Comparison of ENCODE assay signal across 21 mouse cellular contexts in genomic region chr8:77423850-77424249, GRCm38 (mm10).
DNase-seq lines count a peak whose midpoint lies in the region; ATAC-seq and TF ChIP-seq lines count a peak whose summit lies in the region.
"Had no signal": no experiment of that assay in that cellular context is flagged by ENCODE, and none has a peak within 500 bp of the region (broad histone marks: within the 10 kb centered on the region; RNA-seq: fewer than 3 reads in every experiment).

No protein-coding gene starts in this region.

- DNase-seq in midbrain, embryonic 14.5 days, result no peak
- peak; percentile 46 for DNase-seq in induced T-regulatory cell, adult 2 months (ENCODE audit: low read depth)
- peak; percentile 16 for DNase-seq in thymus, postnatal 25 days
- DNase-seq in lung, postnatal 0 days (ENCODE audit: low spot score), result no peak
- no peak for DNase-seq in retina, postnatal 1 day
- DNase-seq: cerebellum, adult 11-12 months; cerebellum, postnatal 25 days; kidney, adult 2 months; kidney, postnatal 25 days; layer of hippocampus, adult 9-11 months; lung, postnatal 10 days had no signal

- peaks cover 8% of the 10 kb centered on the region; the same call in 1 of the 2 replicates for H3K36me3 ChIP-seq in intestine, postnatal 0 days (ENCODE audit: control insufficient read depth, insufficient read depth)
- peaks cover 3% of the 10 kb centered on the region; the same call in 1 of the 2 replicates for H3K36me3 ChIP-seq in intestine, embryonic 16.5 days (ENCODE audit: control insufficient read depth, insufficient read depth, low read length)
- H3K36me3 ChIP-seq in midbrain, embryonic 14.5 days (ENCODE audit: control insufficient read depth, insufficient read depth, low read length), result no peaks in the 10 kb centered on the region
- H3K36me3 ChIP-seq in midbrain, embryonic 13.5 days, result no peaks in the 10 kb centered on the region
- no peaks in the 10 kb centered on the region for H3K36me3 ChIP-seq in lung, postnatal 0 days (ENCODE audit: insufficient read depth, low read length)
- H3K36me3 ChIP-seq: forebrain, embryonic 12.5 days; liver, embryonic 15.5 days had no signal

- no peak overlapping the region for H3K4me2 ChIP-seq in intestine, postnatal 0 days (replicated peaks; ENCODE audit: low read depth)
- no peak overlapping the region for H3K4me2 ChIP-seq in intestine, embryonic 16.5 days (ENCODE audit: low read depth, low read length)
- H3K4me2 ChIP-seq in midbrain, embryonic 14.5 days (ENCODE audit: low read length), result no peak overlapping the region
- H3K4me2 ChIP-seq in midbrain, embryonic 13.5 days (replicated peaks), result no peak overlapping the region
- no peak overlapping the region for H3K4me2 ChIP-seq in lung, postnatal 0 days (replicated peaks; ENCODE audit: low read depth, low read length)
- H3K4me2 ChIP-seq: forebrain, embryonic 12.5 days; heart, embryonic 11.5 days; hindbrain, embryonic 14.5 days; limb, embryonic 12.5 days had no signal

- H3K9me3 ChIP-seq in intestine, postnatal 0 days (ENCODE audit: control insufficient read depth), result no peaks in the 10 kb centered on the region
- H3K9me3 ChIP-seq in intestine, embryonic 16.5 days (ENCODE audit: control insufficient read depth, low read length), result no peaks in the 10 kb centered on the region
- no peaks in the 10 kb centered on the region for H3K9me3 ChIP-seq in midbrain, embryonic 14.5 days (ENCODE audit: control insufficient read depth, low read length)
- no peaks in the 10 kb centered on the region for H3K9me3 ChIP-seq in midbrain, embryonic 13.5 days
- no peaks in the 10 kb centered on the region for H3K9me3 ChIP-seq in lung, postnatal 0 days (ENCODE audit: low read length)
- H3K9me3 ChIP-seq: forebrain, embryonic 12.5 days; G1E; limb, embryonic 12.5 days; liver, embryonic 15.5 days had no signal

- no peak overlapping the region for H3K4me3 ChIP-seq in intestine, postnatal 0 days (ENCODE audit: low read depth, low read length)
- no peak overlapping the region for H3K4me3 ChIP-seq in intestine, embryonic 16.5 days (ENCODE audit: low read length)
- H3K4me3 ChIP-seq in midbrain, embryonic 14.5 days (replicated peaks; ENCODE audit: low read depth, low read length), result no peak overlapping the region
- H3K4me3 ChIP-seq in midbrain, embryonic 13.5 days (replicated peaks), result no peak overlapping the region
- no peak overlapping the region for H3K4me3 ChIP-seq in lung, postnatal 0 days (ENCODE audit: low read depth, low read length)
- H3K4me3 ChIP-seq: forebrain, embryonic 12.5 days; limb, embryonic 12.5 days; myocyte had no signal

- 0 out of 2 replicates have a peak, but pooled peaks have one; percentile 27 for ATAC-seq in intestine, postnatal 0 days
- no peak for ATAC-seq in intestine, embryonic 16.5 days
- peak; percentile 22; the same call in 1 of the 2 replicates for ATAC-seq in midbrain, embryonic 14.5 days (ENCODE audit: low FRiP score, low TSS enrichment)
- ATAC-seq in midbrain, embryonic 13.5 days, result no peak
- no peak for ATAC-seq in lung, postnatal 0 days

- no peak for TF ChIP-seq EP300 in lung, postnatal 0 days (IDR thresholded peaks at IDR 0.05)

- H3K27me3 ChIP-seq in intestine, postnatal 0 days (replicated peaks; ENCODE audit: control insufficient read depth, insufficient read depth, low read length), result no peaks in the 10 kb centered on the region
- no peaks in the 10 kb centered on the region for H3K27me3 ChIP-seq in intestine, embryonic 16.5 days (replicated peaks; ENCODE audit: control insufficient read depth, insufficient read depth, low read length)
- no peaks in the 10 kb centered on the region for H3K27me3 ChIP-seq in midbrain, embryonic 14.5 days (ENCODE audit: control insufficient read depth, insufficient read depth, low read length)
- no peaks in the 10 kb centered on the region for H3K27me3 ChIP-seq in midbrain, embryonic 13.5 days
- no peaks in the 10 kb centered on the region for H3K27me3 ChIP-seq in lung, postnatal 0 days (replicated peaks; ENCODE audit: insufficient read depth, low read length)
- H3K27me3 ChIP-seq: forebrain, embryonic 12.5 days; limb, embryonic 12.5 days; liver, embryonic 15.5 days had no signal

- TF ChIP-seq CTCF in intestine, postnatal 0 days (IDR thresholded peaks at IDR 0.05; ENCODE audit: low read depth), result no peak
- no peak for TF ChIP-seq CTCF in lung, postnatal 0 days (IDR thresholded peaks at IDR 0.05)

- no peak overlapping the region for H3K9ac ChIP-seq in intestine, postnatal 0 days (ENCODE audit: low read depth, low read length)
- H3K9ac ChIP-seq in intestine, embryonic 16.5 days (ENCODE audit: low read depth, low read length), result no peak overlapping the region
- no peak overlapping the region for H3K9ac ChIP-seq in midbrain, embryonic 14.5 days (replicated peaks; ENCODE audit: low read length)
- no peak overlapping the region for H3K9ac ChIP-seq in midbrain, embryonic 13.5 days (replicated peaks)
- no peak overlapping the region for H3K9ac ChIP-seq in lung, postnatal 0 days (replicated peaks; ENCODE audit: low read depth)
- H3K9ac ChIP-seq: forebrain, embryonic 12.5 days; hindbrain, embryonic 14.5 days; limb, embryonic 12.5 days had no signal

- H3K27ac ChIP-seq in intestine, postnatal 0 days (ENCODE audit: low read depth, low read length), result no peak overlapping the region
- H3K27ac ChIP-seq in intestine, embryonic 16.5 days (ENCODE audit: low read length), result no peak overlapping the region
- no peak overlapping the region for H3K27ac ChIP-seq in midbrain, embryonic 14.5 days (replicated peaks; ENCODE audit: low read depth, low read length)
- no peak overlapping the region for H3K27ac ChIP-seq in midbrain, embryonic 13.5 days
- H3K27ac ChIP-seq in lung, postnatal 0 days (ENCODE audit: low read length), result no peak overlapping the region
- H3K27ac ChIP-seq: forebrain, embryonic 12.5 days; hindbrain, embryonic 14.5 days; limb, embryonic 12.5 days had no signal

- no peaks in the 10 kb centered on the region for H3K4me1 ChIP-seq in intestine, postnatal 0 days (replicated peaks; ENCODE audit: control insufficient read depth, insufficient read depth, low read length)
- H3K4me1 ChIP-seq in intestine, embryonic 16.5 days (ENCODE audit: control insufficient read depth, insufficient read depth, low read length), result peaks cover 17% of the 10 kb centered on the region
- no peaks in the 10 kb centered on the region for H3K4me1 ChIP-seq in midbrain, embryonic 14.5 days (ENCODE audit: control insufficient read depth, insufficient read depth, low read length)
- no peaks in the 10 kb centered on the region for H3K4me1 ChIP-seq in midbrain, embryonic 13.5 days (replicated peaks)
- H3K4me1 ChIP-seq in lung, postnatal 0 days (ENCODE audit: insufficient read depth, low read depth, low read length), result 0 out of 2 replicates have a peak, but pooled peaks cover 3% of the 10 kb centered on the region

- 76% methylated on average over 5 of the region's 6 CpGs for WGBS in intestine, postnatal 0 days
- WGBS in intestine, embryonic 16.5 days, result 78% methylated on average over 4 of the region's 6 CpGs
- 86% methylated on average over 5 of the region's 6 CpGs for WGBS in midbrain, embryonic 14.5 days
- WGBS in midbrain, embryonic 13.5 days, result 80% methylated on average over 5 of the region's 6 CpGs
- 80% methylated on average over 5 of the region's 6 CpGs for WGBS in lung, postnatal 0 days

Comparison
In these comparisons a context has a peak if more than half of its experiments do, and no peak if none do; other contexts are left out.
1. ATAC-seq: peak in intestine, postnatal 0 days (single experiment) and midbrain, embryonic 14.5 days (single experiment); none in intestine, embryonic 16.5 days (single experiment), midbrain, embryonic 13.5 days (single experiment) and lung, postnatal 0 days (single experiment).
2. DNase-seq: peak in induced T-regulatory cell, adult 2 months (single experiment) and thymus, postnatal 25 days (single experiment); none in midbrain, embryonic 14.5 days (single experiment), lung, postnatal 0 days (single experiment) and retina, postnatal 1 day (single experiment).